Mouse (Mus musculus) bone marrow macrophage, adult 2 months (primary cell): ENCODE measurements around the gene Cd44. TPM values are rescaled to one million over a fixed set of nuclear protein-coding genes. Genes with fewer than 3 reads are reported as not detected.

Experiments
- H3K27ac ChIP-seq: 2 replicates; pipeline ENCODE4 v1.5.1; 2012; ENCODE audit warnings: low read depth, low read length; ENCODE audit not compliant: insufficient read depth
- H3K4me1 ChIP-seq: 2 replicates; pipeline ENCODE4 v1.6.1; 2012; ENCODE audit warnings: low read length; ENCODE audit not compliant: control insufficient read depth, insufficient read depth
- H3K4me3 ChIP-seq: 2 replicates; pipeline ENCODE4 v1.5.1; 2012; ENCODE audit warnings: mild to moderate bottlenecking, low read length, moderate library complexity; ENCODE audit not compliant: insufficient read depth
- CTCF ChIP-seq: IDR thresholded peaks from 2 replicates; pipeline ENCODE4 v1.5.1; 2012; ENCODE audit warnings: low read depth, mild to moderate bottlenecking, low read length, moderate library complexity
- POLR2A ChIP-seq: IDR thresholded peaks from 2 replicates; pipeline ENCODE4 v1.6.1; 2012; ENCODE audit warnings: mild to moderate bottlenecking, low read depth, low read length, borderline replicate concordance
- polyA plus RNA-seq: library from polyadenylated mRNA; stranded (reverse); fragments of >200 nt; gene quantifications from 2 replicates; pipeline ENCODE4 v1.2.4, GENCODE M21; 2012; ENCODE audit not compliant: missing spikeins, insufficient read depth, insufficient read length

Gene Cd44
- polyA plus RNA-seq, 1 experiment = 156 TPM

- peak overlapping the region; percentile 33 for H3K27ac ChIP-seq
- no peak for TF ChIP-seq CTCF
- no peak for TF ChIP-seq POLR2A
- peaks cover 58% of the 10 kb centered on the region for H3K4me1 ChIP-seq
- H3K4me3 ChIP-seq = no peak overlapping the region
Measured at GRCm38 (mm10) chr2:102877463-102877862, 24.0 kb downstream of the Cd44 start.

DNA sequence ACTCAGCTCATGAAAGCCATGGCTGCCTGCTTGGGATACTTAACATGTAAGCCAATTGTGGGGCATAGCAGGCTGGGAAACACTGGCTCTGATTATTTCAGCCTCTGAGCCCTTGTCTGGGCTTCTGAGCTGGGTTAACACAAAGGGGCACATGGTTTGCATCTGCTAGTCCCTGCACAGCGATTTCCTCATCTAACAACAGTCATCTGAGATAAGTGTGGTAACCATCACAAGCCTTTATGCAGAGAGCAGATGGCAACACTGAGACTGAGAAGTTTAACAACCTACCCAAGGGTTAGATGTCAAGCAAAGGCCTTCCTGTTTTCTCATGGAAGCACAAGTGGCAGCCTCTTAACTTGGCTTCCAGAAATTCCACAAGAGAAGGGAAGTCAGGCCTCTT is 25.3 kb downstream of the Cd44 start:
- no peak for TF ChIP-seq CTCF

DNA sequence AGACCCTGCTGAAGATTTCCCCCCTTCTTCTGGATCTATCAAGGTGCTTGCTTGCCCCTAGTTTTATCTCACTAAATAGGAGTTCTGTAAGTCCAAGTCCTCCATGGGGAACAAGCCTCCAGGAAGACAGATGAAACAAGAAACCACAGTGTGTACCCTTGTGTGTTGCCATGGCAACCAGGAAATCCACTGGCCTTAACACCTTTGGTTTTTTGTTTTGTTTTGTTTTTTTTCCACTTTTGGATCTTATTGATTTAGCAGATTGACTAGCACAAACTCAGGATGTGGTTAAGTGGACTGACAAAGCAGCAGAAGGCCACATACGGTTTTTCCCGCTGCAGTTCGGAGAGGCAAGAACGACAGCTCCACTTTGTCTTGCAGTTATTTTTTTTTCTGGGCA is 27.6 kb downstream of the Cd44 start:
- no peak overlapping the region for H3K4me3 ChIP-seq
- TF ChIP-seq POLR2A = no peak
- TF ChIP-seq CTCF = no peak
- H3K4me1 ChIP-seq = peaks cover 67% of the 10 kb centered on the region
- no peak overlapping the region for H3K27ac ChIP-seq

More for the DNA sequence above, 25.3 kb downstream of the Cd44 start:
- Histone ChIP-seq H3K27ac (0 out of 2 replicates have a peak overlapping the region, but pooled peaks have one; percentile 7), H3K4me3 (no peak overlapping the region), H3K4me1 (peaks cover 58% of the 10 kb centered on the region)

DNA sequence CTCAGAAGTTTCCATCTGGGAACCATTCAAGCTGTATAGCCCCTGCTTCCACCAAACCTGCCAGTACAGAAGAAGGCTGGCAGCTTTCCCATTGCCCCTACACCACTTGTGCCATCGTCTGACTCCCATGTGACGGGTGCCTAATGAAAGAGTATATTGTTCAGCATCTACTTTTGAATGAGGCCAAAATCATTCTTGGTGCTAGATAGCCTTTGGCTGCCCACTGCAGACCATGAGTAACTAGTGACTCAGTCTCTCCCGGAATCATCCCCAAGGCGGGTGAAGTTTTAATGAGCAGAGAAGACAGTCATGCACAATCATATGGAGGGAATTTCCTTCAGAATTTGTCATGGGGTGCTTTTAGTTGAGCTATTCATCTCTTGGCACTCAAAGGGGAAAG is 28.3 kb downstream of the Cd44 start:
- TF ChIP-seq CTCF (no peak), POLR2A (no peak)
- Histone ChIP-seq H3K4me3 (no peak overlapping the region), H3K27ac (no peak overlapping the region), H3K4me1 (peaks cover 67% of the 10 kb centered on the region)

GRCm38 (mm10) chr2:102872436-102872835 is 29.0 kb downstream of the Cd44 start:
- Histone ChIP-seq H3K4me1 (peaks cover 61% of the 10 kb centered on the region), H3K27ac (no peak overlapping the region), H3K4me3 (no peak overlapping the region)
- no peak for TF ChIP-seq POLR2A
- TF ChIP-seq CTCF = no peak

- no peak overlapping the region for H3K27ac ChIP-seq
- peaks cover 56% of the 10 kb centered on the region for H3K4me1 ChIP-seq
- TF ChIP-seq CTCF = no peak
- TF ChIP-seq POLR2A = no peak
- no peak overlapping the region for H3K4me3 ChIP-seq
Measured at GRCm38 (mm10) chr2:102868444-102868843, 33.0 kb downstream of the Cd44 start.

- no peak overlapping the region for H3K4me3 ChIP-seq
- peak overlapping the region; percentile 85 for H3K27ac ChIP-seq
- TF ChIP-seq POLR2A (no peak), CTCF (no peak)
- peaks cover 55% of the 10 kb centered on the region for H3K4me1 ChIP-seq
Measured at GRCm38 (mm10) chr2:102867396-102868088, 33.9 kb downstream of the Cd44 start.

DNA sequence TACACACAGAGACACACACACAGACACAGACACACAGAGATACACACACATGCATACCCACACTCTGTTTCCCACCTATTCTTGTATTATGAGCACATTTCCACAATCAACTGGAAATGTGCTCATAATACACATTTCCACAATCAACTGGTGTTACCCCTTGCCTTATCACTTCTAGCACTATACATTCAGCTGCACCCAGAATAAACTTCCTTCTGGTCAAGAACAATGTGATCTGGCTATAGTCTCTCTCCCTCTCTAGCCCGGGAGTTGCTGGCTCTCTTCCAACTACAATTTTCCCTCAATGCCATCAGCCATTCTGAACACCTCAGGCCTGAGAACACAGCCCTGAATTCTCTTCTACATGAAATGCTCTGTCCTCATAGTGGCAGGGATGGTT is 34.9 kb downstream of the Cd44 start:
- TF ChIP-seq CTCF (no peak), POLR2A (no peak)
- Histone ChIP-seq H3K4me3 (no peak overlapping the region), H3K27ac (peak overlapping the region; percentile 85; the same call in 1 of the 2 replicates), H3K4me1 (peaks cover 52% of the 10 kb centered on the region)

DNA sequence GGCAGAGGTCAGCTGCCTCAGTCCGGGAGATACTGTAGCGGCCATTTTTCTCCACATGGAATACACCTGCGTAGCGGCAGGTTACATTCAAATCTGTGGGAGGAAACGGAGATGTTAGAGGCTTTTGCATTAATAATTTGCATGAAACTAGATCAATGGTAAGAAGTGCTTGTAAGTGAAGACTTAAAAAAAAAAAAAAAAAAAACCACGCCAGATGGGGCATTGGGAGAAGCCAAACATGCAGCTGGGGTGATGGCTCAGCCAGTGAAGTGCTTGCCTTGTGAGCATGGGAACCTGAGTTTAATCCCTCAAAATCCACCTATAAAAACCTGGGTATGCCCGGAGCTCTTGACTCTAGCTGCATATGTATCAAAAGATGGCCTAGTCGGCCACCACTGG is 36.1 kb downstream of the Cd44 start:
- H3K27ac ChIP-seq = no peak overlapping the region
- peaks cover 43% of the 10 kb centered on the region for H3K4me1 ChIP-seq
- no peak for TF ChIP-seq POLR2A
- no peak for TF ChIP-seq CTCF
- H3K4me3 ChIP-seq = no peak overlapping the region

DNA sequence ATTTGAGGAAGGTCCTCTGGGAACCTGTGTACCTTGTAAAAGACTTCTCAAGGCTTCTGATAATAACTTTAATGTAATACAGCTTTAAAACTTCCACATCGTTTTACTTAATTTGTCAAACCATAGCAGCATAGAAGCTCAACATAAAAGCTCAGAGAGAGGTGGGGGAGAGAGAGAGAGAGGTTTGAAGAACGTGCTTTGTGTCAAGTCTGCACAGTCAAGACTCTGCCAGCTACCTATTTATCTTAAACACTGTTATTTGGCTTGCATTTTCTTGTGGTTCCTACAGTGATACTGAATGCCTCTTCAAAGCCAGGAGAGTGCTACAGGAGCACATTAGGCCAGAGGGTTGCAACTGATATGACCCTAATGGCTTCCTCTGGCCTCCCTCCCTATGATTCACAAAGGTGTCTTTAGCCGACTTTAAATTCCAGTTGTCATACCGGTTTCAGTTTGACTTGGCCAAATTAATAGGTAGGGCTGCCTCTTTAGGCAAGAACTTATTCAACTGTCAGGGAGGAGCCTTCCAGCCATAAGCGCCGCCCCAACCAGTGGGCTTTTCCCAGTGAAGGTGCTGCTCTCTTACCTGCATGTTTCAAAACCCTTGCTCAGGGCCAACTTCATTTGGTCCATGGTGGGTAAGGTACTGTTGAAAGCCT is 36.6 kb downstream of the Cd44 start:
- H3K4me1 ChIP-seq = peaks cover 39% of the 10 kb centered on the region
- H3K27ac ChIP-seq = no peak overlapping the region
- no peak overlapping the region for H3K4me3 ChIP-seq
- TF ChIP-seq CTCF (no peak), POLR2A (no peak)
